Mouse (Mus musculus) c-Kit-positive CD71-negative TER-119-negative erythroid progenitor cells, embryonic 14.5 days (primary cell): ENCODE results near the gene Gm17409.
A peak's percentile ranks its signal among the peaks of the same experiment; 100 is the strongest.

Experiments
- DNase-seq: peaks from one replicate; pipeline ENCODE4 v3.0.0-alpha.2; 2013; ENCODE audit warnings: low read depth

Gm17409 gene

GRCm38 (mm10) chr2:58484284-58484965, 14.5 kb downstream of the Gm17409 start:
- DNase-seq: no peak

GRCm38 (mm10) chr2:58485152-58485551, 15.2 kb downstream of the Gm17409 start:
- no peak for DNase-seq

GRCm38 (mm10) chr2:58485683-58486082, 15.8 kb downstream of the Gm17409 start:
- DNase-seq: no peak

GRCm38 (mm10) chr2:58486441-58487278, 16.7 kb downstream of the Gm17409 start:
- no peak for DNase-seq

- DNase-seq: no peak
These were observed 17.3 kb downstream of the Gm17409 start for GRCm38 (mm10) chr2:58487279-58487560.

GRCm38 (mm10) chr2:58488404-58488803, 18.5 kb downstream of the Gm17409 start:
- DNase-seq: no peak

GRCm38 (mm10) chr2:58489275-58489674, 19.4 kb downstream of the Gm17409 start:
- DNase-seq: no peak

- DNase-seq: no peak
These were observed 24.0 kb downstream of the Gm17409 start for GRCm38 (mm10) chr2:58493685-58494635.

GRCm38 (mm10) chr2:58495271-58495670, 25.4 kb downstream of the Gm17409 start:
- no peak for DNase-seq

GRCm38 (mm10) chr2:58496647-58497410, 26.9 kb downstream of the Gm17409 start:
- DNase-seq: peak; percentile 20

- DNase-seq: no peak
These were observed 35.6 kb downstream of the Gm17409 start for GRCm38 (mm10) chr2:58505306-58506090.

GRCm38 (mm10) chr2:58510192-58510591, 40.3 kb downstream of the Gm17409 start:
- no peak for DNase-seq

GRCm38 (mm10) chr2:58513212-58513611, 43.3 kb downstream of the Gm17409 start:
- no peak for DNase-seq

- no peak for DNase-seq
These were observed 44.6 kb downstream of the Gm17409 start for GRCm38 (mm10) chr2:58514489-58514888.

- no peak for DNase-seq
These were observed 46.1 kb downstream of the Gm17409 start for GRCm38 (mm10) chr2:58516000-58516399.

- no peak for DNase-seq
These were observed 47.0 kb downstream of the Gm17409 start for GRCm38 (mm10) chr2:58516920-58517319.

- DNase-seq: no peak
These were observed 48.6 kb downstream of the Gm17409 start for GRCm38 (mm10) chr2:58518517-58518916.
